Mouse (Mus musculus) heart, adult 8-10 months (tissue): Measurements from ENCODE around the gene Enc1. TPM values are rescaled to one million over a fixed set of nuclear protein-coding genes. Genes with fewer than 3 reads are reported as not detected.

Experiments used
- DNase-seq: peaks from one replicate; pipeline ENCODE4 v3.0.0; 2022; ENCODE audit warnings: low spot score
- total RNA-seq, 4 experiments: library from RNA; stranded (reverse); gene quantifications; 2 replicates each; pipeline ENCODE4 v1.2.4; 2022

The Enc1 gene
- total RNA-seq, 4 experiments from 2014 or later: 3.6 to 7.0 (median 4.7) TPM

GRCm38 (mm10) chr13:97227795-97228194 is 13.1 kb upstream of the Enc1 start:
- no peak for DNase-seq

- no peak for DNase-seq
Observed at GRCm38 (mm10) chr13:97230101-97230500, 10.8 kb upstream of the Enc1 start.

GRCm38 (mm10) chr13:97233092-97233491 is 7.8 kb upstream of the Enc1 start:
- no peak for DNase-seq

GRCm38 (mm10) chr13:97234785-97235417 is 6.0 kb upstream of the Enc1 start:
- DNase-seq: peak; percentile 86

- DNase-seq: no peak
Observed at GRCm38 (mm10) chr13:97235911-97236310, 5.0 kb upstream of the Enc1 start.

GRCm38 (mm10) chr13:97237700-97238099 is 3.2 kb upstream of the Enc1 start:
- DNase-seq: no peak

- DNase-seq: no peak
Observed at GRCm38 (mm10) chr13:97238181-97238981, 2.5 kb upstream of the Enc1 start.

- peak; percentile 67 for DNase-seq
Observed at GRCm38 (mm10) chr13:97239343-97240180, 1.3 kb upstream of the Enc1 start.

- DNase-seq: peak; percentile 73
Observed at GRCm38 (mm10) chr13:97240279-97240964, 483 bp upstream of the Enc1 start.

GRCm38 (mm10) chr13:97241787-97242280 is 929 bp downstream of the Enc1 start:
- DNase-seq: peak; percentile 29

- DNase-seq: no peak
Observed at GRCm38 (mm10) chr13:97242716-97243115, 1.8 kb downstream of the Enc1 start.

- DNase-seq: no peak
Observed at GRCm38 (mm10) chr13:97243962-97244711, 3.2 kb downstream of the Enc1 start.

- no peak for DNase-seq
Observed at GRCm38 (mm10) chr13:97244712-97245105, 3.8 kb downstream of the Enc1 start.

- no peak for DNase-seq
Observed at GRCm38 (mm10) chr13:97245157-97245556, 4.3 kb downstream of the Enc1 start.

- DNase-seq: no peak
Observed at GRCm38 (mm10) chr13:97246217-97246616, 5.3 kb downstream of the Enc1 start.

- DNase-seq: no peak
Observed at GRCm38 (mm10) chr13:97247754-97248153, 6.8 kb downstream of the Enc1 start.

- peak; percentile 40 for DNase-seq
Observed at GRCm38 (mm10) chr13:97249051-97249461, 8.2 kb downstream of the Enc1 start.

- no peak for DNase-seq
Observed at GRCm38 (mm10) chr13:97249507-97250078, 8.7 kb downstream of the Enc1 start.

- DNase-seq: no peak
Observed at GRCm38 (mm10) chr13:97250148-97250547, 9.2 kb downstream of the Enc1 start.
